Mouse (Mus musculus) right cerebral cortex, postnatal 14 days (tissue): ENCODE measurements around the gene Clec16a.

Experiments used
- DNase-seq: peaks from one replicate; pipeline ENCODE4 v3.0.0; 2022

The Clec16a gene

DNA sequence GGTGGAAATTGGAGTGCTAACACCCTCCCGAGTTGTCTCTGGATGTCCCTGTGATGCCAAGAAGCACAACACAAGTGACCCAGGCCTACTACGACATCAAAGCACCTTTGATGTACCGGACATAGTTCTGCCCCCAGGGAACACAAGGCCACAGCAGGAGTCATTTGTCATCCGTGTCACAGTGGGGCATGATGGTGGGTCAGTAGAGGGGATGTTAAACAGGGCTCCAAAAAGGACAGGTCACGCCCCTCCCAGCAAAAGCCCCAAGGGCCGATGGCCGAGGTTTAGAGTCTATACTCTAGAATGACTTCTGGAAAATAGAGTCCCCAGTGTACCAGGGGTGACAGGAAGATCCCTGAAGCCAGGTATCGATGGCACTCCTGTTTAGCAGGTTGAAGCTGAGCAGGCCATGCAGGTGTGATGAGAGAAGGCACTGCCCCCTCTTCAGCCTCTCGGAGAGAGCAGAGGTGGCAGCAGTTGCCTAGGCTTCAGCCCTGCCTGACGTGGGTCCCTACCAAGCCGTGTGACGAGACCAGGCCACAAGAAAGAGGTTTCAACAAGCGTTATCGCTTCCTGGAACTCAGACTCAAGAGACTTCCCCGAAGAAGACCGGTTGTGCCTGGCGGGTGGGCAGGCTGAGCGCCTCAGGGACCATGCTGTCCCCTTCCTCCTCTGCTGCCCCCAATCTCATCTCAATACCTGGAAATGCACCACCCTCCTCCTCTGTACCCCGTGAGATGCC, 226.8 kb downstream of the Clec16a start:
- DNase-seq: no peak

DNA sequence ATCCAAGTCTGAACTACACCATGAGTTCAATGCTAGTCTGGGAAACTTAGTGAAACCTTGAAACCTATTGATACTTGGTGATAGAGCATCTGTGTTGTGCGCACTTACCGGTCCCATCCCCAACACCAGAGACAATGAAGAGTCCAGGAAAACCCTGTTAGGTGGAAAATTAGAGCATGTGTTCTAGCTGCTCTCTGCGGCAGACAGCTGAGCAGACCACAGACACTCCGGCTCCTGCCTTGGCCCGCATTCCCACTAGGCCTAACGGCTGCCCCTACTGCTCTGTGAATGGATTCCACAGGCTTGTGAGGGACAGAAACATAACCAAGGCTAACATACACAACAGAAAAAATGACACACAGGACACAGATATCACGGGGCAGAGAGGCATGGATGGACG, 228.4 kb downstream of the Clec16a start:
- DNase-seq: no peak

DNA sequence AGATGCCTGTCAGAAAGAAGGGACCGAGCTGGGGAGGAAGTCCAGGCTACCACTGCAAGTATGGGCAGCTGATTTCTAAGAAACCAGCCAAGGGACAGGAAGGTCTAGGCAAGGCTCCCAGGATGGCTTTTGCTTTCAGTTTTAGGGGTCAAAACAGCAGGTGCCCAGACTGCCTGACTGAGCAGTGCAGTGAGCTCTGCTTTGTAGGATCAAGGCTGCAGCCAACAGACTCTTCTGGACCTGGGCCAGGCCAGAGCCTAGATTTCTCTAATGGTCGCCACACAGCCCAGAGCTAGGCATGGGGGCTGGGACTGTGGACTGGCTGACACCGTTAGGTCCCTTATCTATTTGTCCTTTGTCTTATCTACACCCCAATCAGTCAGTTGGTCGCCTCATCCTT, 229.6 kb downstream of the Clec16a start:
- no peak for DNase-seq

DNA sequence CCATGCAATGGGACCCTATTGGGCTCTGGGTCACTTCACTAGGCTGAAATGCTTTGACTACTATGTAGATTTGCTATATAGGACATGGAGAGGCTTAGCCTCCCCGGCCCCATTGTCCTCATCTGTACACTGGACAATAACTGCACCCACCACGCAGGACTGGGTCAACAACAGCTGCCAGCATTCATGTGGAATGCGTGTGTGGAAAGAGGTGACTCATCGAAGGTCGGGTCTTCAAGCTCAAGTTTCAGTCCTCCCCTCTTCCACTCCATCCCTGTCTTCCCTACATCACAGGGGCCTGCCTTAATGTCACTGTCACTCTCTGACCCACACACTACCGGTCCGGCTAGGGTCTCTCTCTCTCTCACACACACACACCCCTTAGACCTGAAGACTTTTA, 231.2 kb downstream of the Clec16a start:
- DNase-seq: no peak

DNA sequence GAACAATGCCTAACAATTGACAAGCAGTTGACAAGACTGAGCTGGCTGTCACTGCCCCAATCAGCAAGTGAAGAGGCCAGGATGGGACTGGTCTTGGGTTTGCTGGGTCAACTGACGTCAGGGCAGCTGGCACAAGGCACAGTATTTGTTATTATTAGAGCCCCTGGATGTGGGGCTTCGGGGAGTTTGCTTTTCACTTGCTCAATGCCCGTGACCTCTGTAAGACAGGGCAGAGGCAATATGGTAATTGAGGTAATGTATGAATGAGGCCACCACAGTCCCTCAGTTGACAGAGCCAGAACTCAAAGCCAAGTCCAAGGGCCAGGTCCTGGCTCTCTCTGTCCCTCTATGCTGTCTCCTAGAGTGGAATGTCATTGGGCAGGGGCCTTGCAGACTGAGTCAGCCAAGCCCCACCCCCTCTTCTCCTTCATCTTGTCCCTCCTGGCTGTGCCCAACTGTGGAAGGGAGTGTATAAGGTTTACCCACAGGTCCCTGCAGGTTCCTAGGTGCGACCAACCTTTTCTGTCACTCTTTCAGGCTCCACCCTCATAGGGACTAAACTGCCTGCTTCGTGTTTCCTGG, 232.5 kb downstream of the Clec16a start:
- no peak for DNase-seq

DNA sequence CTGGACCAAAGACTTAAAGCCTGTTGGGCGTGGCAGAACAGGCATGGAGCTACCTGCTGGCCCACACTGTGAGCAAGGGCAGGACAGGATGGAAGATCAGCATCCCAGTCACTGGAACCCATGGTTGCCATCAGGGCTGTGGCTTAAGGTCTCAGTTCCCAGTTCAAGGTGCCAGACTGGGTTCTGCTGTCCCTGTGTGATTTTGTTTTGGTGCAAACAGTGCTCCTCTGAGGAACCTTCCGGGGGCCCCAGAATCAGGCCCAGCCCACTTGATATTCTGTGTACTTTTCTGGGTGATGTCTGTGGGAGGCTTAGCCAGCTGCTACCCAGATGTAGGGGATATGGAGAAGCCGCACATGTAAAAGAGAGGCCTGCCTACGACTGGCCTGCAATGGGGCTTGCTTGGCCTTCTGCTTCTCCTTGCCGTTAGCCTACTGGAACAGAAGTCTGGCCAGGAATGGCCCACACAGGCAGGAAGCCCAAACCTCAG, 235.5 kb downstream of the Clec16a start:
- no peak for DNase-seq

DNA sequence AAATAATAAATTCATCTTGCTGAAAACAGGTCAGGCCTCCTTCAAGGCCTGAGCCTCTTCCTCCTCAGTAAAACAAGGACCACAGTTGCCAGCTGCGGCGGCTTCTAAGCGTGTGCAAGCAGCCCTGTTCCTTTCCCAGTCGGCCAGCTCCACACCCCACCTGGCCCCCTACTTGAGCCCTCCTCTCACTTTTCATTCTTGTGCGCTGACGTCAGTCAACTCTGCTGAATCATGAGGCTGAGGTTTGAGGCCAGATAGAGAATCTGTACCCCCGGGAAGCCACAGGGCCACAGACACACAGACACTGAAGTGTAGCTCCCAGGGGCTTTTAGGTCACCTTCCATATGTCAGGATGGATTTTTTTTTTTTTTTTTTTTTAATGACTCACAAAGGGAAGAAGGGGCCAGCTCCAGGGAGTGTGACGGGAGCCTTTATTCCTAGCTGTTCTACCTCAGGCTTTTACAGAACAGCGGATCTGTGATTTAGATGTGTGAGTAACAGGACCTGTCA, 236.8 kb downstream of the Clec16a start:
- no peak for DNase-seq

DNA sequence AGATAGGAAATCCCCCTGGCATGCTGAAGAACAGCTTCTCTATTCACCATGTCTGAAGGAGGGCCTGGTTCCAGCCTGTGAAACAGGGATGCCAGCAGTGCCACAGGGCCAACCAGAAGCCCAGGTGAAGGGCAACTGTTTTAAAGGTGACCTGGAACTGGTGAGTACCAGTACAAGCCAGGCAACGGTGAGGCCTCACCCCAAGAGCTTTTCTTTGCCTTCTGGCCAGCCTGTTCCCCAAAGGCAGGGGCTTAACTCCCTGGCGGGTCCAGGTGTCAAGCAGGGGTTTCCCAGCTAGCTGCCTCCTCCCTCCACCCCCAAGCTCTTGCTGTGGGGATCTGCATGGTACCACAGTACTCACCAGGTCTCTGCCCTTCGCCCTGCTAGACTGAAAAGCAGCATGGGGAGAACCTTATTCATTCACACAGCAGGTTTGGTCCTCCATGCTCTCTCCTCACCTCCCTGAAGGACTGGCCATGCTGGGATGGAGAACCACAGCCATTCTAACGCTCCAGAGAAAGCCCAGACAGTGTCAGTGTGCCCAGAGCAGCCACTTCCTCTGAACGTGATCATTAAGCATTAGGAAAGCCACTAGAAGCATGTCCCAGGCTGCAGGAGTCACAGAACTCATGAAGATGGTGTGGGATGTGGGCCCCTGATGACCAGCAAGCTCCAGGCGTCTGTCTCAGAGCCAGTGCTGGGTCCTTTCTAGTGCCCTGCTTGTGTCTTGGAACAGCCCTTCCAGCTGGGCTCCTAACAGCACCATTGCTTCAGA, 237.4 kb downstream of the Clec16a start:
- DNase-seq: no peak

DNA sequence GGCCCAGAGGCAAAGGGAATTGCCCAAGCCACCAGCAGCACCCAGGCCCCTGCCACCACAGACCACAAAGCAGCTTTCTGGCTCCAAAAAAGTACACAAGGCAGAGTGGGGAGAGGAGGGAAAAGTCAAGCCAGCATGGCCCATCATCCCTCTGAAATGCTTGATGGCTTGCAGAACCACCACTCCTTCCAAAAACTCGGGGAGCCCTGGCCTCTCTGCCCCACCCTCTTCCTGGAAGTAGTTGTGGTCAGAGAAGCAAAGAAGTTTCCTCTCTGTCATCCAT, 238.0 kb downstream of the Clec16a start:
- DNase-seq: no peak

DNA sequence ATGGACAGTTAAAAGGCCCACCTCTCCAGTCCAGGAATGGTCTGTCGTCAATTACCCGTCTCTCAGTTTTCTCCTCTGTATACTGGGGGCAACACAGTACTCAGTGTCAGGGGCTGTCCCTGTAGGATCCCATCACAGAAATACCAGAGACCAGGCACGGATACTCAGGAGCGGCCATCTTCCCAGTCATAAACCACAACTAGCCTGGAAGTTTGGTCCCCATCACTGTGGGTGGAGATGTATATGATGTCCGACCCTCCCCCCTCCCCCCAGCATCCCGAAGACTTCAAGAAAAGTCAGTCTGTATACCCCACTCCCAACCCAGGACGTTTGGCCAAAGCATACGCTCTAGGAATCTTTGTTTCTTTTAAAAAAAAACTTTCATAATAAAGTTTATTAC, 238.3 kb downstream of the Clec16a start:
- no peak for DNase-seq

DNA sequence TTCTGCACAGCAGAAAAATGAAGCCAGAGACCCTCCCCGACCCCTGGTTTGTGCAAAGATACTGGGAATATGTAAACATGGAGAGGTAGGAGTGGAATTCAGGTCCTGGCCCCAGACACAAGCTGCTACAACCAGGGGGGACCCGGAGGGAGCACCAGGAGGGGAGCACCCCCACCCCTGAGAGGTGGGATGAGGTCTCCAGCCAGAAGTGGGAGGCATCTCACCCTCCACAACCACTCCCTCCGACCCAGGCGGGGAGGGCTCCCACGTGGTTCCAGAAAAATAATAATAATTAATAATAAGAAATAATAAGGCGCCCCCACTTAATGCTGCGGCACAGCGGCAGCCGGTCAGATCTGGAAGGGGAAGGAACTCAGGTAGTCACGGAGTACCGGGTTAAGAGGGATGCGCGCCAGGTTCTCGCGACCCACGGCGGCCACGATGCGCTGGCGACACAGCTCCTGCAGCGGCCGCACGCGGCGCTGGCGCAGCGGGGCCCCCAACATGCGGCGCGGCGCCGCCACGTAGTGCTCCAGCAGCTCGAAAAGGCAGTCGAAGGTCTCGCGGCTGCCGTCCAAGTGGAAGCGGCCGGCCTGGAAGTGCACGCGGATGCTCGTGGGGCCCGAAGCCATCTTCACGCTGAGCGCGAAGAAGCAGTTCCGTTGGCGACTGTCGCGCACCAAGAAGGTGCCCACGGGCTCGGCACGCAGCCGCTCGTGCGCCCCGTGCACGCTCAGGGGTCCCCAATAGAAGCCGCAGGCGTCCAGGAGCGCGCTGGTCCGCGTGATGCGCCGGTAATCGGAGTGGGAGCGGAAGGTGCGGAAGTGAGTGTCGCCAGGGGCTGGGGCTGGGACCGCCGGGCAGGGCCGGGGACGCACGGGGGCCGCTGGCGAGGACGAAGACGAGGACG, 239.0 kb downstream of the Clec16a start:
- peak; percentile 47 for DNase-seq

DNA sequence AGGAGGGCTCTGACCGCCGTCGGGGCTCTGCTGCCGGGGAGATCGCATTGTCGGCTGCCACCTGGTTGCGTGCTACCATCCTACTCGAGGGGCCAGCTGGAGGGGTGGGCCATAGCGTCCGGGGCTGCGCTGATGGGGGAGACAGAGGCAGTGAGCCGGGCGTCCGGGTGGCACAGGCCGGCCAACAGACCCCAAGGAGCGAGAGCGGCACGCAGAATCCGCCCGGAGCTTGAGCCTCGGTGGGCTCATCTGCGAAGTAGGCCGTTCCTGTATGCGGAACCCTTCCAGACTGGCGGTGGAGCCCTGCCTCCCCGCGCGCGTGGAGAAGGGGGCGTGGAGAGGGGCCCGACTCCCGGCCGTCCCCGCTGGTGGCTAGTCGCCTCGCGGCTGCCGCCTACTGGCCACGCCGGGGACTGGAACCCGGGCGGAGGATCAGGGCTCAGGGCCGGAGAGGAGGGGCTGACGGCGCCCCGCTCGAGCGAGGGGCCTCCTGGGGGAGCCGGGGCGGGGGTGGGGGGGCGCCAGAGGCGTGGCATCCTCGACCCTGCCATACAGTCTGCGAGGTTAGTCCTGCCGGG, 239.7 kb downstream of the Clec16a start:
- DNase-seq: peak; percentile 87

DNA sequence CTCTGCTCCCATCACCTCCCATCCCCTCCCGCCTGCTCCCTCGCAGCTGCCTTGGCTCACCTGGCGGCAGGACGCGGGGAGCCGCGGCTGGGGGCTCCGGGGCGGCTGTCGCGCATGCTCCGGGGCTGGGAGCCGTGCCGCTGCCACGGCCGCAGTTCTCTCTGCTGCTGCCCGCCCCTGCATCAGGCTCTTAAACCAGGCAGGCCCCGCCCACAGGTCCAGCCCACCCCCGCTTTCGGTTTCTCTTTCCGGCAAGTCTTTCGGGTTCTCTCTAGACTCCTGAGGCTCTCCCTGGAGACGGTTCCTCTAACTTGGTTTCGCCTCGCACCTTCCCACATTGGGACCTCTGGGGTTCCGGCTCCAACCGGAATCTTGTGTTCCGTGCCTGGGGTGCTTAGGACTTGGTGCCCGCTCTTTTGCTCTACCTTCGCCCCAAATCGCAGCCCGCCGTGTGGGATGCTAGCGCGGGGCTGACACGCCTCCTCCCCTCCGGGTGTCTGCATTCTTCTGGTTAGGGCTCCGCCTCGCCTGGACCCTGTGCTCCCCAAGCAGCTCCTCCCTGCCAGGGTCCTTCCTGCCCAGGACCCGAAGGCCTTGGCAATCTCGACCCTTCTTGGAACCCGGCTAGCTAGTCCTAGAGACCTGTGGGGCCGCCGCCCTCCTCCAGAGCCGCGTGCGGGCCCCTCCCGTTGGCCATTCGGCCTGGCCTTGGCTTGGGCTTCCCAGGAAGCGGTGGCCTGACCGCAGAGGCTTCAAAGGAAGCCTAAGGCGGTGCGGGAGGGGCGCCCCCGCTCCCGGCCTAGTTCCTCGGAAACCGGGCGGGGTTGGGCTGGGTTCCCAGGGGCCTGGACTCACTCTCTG, 240.5 kb downstream of the Clec16a start, which contains the start of gene Socs1:
TSS of gene Socs1 (minus strand) at position 166 of the 861 bp plus-strand sequence.
- peak; percentile 78 for DNase-seq

DNA sequence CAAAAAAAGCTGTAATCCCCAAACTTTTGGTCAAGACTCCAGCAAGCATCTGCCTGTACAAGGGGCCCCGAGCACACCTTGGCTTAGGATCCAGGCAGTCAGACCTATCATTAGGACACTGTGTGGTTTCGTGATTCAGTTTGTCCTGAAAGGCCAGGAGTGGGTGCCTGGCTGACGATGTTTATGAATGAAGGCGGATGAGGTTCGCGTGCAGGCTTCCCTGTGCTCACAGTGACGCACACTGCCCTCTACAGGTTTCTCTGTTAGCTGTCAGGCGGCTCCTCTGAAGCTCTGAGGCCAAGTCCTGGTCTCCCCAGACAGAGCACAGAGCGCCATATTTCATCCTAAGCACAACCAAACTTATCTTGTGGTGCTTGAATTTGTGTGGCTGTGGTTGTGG, 241.1 kb downstream of the Clec16a start:
- peak; percentile 80 for DNase-seq

DNA sequence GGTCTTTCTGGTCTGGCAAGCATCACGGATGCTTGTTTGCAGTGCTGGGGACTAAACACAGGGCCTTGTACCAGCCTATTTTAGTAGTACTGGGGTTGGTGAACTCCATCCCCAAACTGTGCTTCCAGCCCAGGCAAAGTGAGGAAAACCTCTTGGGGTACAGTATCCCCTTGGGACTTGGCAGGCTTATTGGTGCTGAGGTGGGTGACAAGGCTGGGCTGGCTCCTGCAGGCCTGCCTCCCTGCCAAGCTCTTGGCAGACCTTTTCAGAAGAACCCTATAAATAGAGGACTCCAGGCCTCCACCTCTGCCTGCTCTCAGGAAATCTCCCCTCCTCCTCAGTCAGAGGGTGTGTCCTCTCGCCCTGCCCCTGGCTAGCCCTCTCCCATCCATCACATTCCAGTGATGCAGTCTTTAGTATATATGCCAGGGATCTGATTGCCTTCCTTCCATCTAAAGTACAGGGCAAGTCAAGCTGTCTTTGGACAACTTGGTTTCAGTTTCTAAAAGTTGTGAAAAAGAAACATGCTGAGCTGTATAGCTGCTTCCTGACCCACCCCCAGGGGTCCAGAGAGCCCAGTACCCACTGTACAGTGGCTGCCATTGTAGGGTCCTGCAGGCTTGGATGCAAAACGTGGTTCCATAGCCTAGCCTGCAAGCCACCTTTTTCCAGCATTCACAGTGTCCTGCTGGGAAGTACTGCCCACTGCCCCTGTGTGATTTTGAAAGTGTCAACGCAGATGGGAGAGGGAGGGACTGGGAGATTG, 241.8 kb downstream of the Clec16a start:
- no peak for DNase-seq

DNA sequence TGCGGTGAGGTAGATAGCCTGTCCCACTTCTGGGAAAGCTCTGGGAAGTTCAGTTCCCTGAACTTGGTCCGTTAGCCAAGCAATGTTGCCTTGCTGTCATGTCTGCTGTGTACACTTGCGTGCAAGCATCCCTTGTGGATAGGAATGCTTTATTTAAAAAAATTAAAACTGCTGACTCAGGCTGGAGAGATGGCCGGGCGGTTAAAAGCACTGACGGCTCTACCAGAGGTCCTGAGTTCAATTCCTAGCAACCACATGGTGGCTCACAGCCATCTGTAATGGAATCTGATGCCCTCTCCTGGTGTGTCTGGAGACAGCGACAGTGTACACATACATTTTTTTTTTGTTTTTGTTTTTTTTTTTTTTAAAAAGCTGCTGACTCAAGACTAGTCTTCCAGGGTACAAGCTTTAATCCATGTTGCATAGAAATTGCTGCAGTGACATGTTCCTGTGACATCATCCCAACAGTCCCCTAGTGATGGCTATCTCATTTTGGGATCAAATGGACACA, 242.5 kb downstream of the Clec16a start:
- no peak for DNase-seq

DNA sequence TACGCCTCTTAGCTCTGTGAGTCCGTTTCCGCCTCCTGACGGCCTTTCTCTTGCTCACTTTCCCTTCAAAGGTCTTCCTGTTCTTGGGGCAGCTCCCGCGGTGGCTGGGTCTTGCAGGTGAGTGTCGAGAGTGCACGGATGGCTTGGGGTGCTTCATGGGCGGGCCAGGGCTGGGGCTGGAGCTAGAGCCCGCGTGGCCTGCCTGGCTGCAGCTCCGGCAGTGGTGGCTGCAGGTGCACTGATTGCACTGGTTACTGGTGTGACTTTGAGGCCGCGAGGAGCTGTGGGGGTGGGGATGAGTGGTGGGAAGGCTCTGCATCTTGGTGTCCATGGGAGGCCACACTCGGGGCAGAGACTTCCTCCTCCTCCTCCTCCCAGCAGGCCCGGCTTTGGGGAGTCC, 243.1 kb downstream of the Clec16a start, which contains the start of gene Tnp2:
TSS of gene Tnp2 (minus strand) at position 390 of the 400 bp plus-strand sequence.
- DNase-seq: no peak

DNA sequence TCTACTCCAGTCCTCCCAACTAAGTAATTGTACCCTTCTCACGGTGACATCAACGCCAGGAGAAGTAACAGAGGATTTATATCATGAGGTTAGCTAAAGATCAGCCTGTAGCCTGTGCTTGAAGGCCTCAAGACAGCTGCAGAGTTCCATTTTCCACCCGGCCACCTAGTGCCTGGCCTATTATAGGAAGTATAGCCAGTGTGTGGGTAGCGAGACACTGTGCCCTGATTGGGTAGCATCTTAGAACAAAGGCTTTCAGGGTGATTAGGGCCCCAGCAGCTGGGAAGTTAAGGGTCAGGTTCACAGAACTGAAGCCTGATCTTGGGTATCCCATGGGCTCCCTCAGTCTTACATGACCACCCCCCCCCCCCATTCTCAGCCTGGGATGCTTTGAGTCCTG, 243.7 kb downstream of the Clec16a start:
- DNase-seq: no peak

DNA sequence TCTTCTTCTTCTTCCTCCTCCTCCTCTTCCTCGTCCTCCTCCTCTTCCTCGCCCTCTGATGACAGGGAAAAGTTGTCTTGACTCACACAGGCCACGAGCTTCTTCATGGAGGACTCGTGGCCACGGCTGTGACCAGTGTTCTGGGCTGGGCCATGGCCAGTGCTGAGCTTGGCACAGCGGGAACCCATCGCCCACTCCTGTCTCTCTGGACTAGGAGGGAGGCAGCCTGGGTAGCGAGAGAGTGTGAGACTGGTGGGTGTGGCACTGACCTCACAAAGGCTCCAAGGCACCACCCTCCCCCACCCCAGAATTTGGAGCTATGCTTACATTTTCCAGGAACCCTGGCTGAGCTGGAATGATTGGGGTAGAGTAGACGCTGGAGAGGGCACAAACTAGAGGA, 245.6 kb downstream of the Clec16a start, which contains the start of gene Prm3:
TSS of gene Prm3 (minus strand) at position 213 of the 400 bp plus-strand sequence.
- no peak for DNase-seq
